Mouse (Mus musculus) CH12.LX (cell line): ENCODE data around the gene Amt.

Experiments
- HCFC1 ChIP-seq: IDR thresholded peaks from 2 replicates; pipeline ENCODE4 v1.6.1; 2012; ENCODE audit warnings: low read depth, mild to moderate bottlenecking, inconsistent platforms, low read length, improper control_type of control experiment
- MYC ChIP-seq: IDR thresholded peaks from 2 replicates; pipeline ENCODE4 v1.6.1; 2011; ENCODE audit warnings: low read depth, mild to moderate bottlenecking, improper control_type of control experiment, low read length
- POLR2A ChIP-seq: IDR thresholded peaks from 2 replicates; pipeline ENCODE4 v1.6.1; 2011; ENCODE audit warnings: low read depth, mild to moderate bottlenecking, improper control_type of control experiment, low read length

DNA sequence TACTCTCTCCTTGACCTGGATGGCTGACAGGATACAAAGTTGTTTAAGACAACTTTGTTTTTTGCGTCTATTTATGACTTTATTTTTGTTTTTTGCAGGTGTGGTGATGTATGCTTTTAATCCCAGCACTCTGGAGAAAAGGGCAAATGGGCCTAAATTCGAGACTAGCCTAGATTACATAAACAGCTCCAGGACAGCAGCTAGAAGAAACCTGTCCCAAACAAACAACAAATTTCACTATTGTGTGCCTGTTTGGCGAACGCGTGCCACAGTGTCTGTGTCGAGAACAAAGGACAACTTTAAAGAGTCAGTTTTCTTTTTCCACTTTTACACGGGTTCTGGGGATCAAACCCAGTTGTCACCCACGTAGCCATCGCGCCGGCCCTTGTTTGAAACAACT lies 50.4 kb downstream of the Amt start:
- TF ChIP-seq MYC, result no peak
- no peak for TF ChIP-seq HCFC1
- TF ChIP-seq POLR2A, result no peak
